Mouse (Mus musculus): ENCODE measurements around the gene Smyd2.

Smyd2 gene

DNA sequence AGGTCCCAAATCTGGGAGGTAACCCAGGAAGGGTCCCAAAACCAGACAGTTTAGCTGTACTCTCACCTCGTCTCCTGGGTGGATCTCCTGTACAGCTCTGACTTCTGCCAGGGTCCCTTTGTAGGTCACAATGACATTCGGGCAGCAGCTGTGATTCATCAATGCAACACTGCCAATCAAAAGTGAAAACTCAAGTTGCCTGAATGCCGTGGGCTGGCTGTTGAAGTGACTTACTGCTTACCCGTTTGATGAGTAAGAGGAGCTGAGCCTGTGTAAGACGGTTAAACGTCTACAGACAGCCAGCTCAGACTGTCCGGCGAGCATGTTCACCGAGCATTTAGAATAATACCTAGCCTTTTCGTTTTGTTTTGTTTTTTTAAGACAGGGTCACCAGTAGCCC lies 33.4 kb downstream of the Smyd2 start:
- Histone ChIP-seq H3K4me3 (replicated peaks; ENCODE audit: low read length) (no peak overlapping the region), H3K4me1 (replicated peaks; ENCODE audit: low read depth, low read length) (peaks cover 72% of the 10 kb centered on the region), H3K27me3 (ENCODE audit: insufficient read depth, low read length) (no peaks in the 10 kb centered on the region), H3K9me3 (ENCODE audit: low read length) (no peaks in the 10 kb centered on the region), H3K36me3 (ENCODE audit: insufficient read depth, low read length) (peaks cover 39% of the 10 kb centered on the region)
- TF ChIP-seq CTCF (conservative IDR thresholded peaks at IDR 0.05; ENCODE audit: low read length) (no peak), POU5F1 (IDR thresholded peaks at IDR 0.05; ENCODE audit: borderline replicate concordance, low read length) (no peak), NANOG (IDR thresholded peaks at IDR 0.05; ENCODE audit: borderline replicate concordance, low read length) (no peak)

DNA sequence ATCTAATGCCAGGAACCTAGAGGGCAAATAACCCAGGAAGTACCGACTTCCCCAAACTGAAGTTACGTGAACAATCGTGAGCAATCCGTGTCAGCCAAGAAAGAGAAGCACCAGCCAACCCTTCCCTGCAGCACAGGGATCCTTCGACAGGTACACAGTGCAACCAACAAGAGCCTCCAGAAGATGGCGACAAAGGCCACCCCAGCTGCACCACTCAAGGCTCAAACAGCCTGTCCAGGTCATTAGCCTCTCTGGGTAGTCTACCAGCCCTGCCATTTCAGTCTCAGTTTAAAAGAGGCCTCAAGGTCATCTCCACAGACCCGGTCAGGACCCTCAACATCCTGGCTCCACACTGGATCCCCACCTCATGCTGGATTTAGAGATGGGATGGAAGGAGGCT lies 34.6 kb downstream of the Smyd2 start:
- H3K27me3 ChIP-seq (ENCODE audit: insufficient read depth, low read length): no peaks in the 10 kb centered on the region
- no peak for TF ChIP-seq POU5F1 (IDR thresholded peaks at IDR 0.05; ENCODE audit: borderline replicate concordance, low read length)
- no peak for TF ChIP-seq NANOG (IDR thresholded peaks at IDR 0.05; ENCODE audit: borderline replicate concordance, low read length)
- peak; percentile 64 for TF ChIP-seq CTCF (conservative IDR thresholded peaks at IDR 0.05; ENCODE audit: low read length)
- H3K36me3 ChIP-seq (ENCODE audit: insufficient read depth, low read length): peaks cover 28% of the 10 kb centered on the region
- H3K4me1 ChIP-seq (replicated peaks; ENCODE audit: low read depth, low read length): peaks cover 84% of the 10 kb centered on the region
- H3K4me3 ChIP-seq (replicated peaks; ENCODE audit: low read length): no peak overlapping the region
- H3K9me3 ChIP-seq (ENCODE audit: low read length): no peaks in the 10 kb centered on the region

DNA sequence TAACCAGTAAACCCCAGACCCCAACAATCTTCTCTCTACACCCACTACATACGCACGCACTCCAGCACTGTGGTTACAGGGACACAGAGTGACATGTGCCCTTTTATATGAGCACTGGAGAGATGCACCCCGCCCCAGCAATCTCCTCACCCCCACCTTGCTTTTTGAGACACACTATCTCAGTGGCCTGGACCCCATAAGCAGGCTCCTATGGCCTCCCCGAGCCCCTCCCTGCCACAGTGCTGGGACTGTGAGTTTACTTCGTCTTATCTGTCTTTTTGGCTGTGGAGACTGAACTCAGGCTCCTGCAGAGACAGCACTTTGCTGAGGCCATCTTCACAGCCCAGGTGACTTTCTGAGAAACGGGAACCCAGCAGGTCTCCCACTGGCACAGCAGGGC lies 36.2 kb downstream of the Smyd2 start:
- Histone ChIP-seq H3K4me3 (replicated peaks; ENCODE audit: low read length) (no peak overlapping the region), H3K27me3 (ENCODE audit: insufficient read depth, low read length) (no peaks in the 10 kb centered on the region), H3K4me1 (replicated peaks; ENCODE audit: low read depth, low read length) (peaks cover 78% of the 10 kb centered on the region), H3K9me3 (ENCODE audit: low read length) (no peaks in the 10 kb centered on the region), H3K36me3 (ENCODE audit: insufficient read depth, low read length) (peaks cover 40% of the 10 kb centered on the region)
- TF ChIP-seq NANOG (IDR thresholded peaks at IDR 0.05; ENCODE audit: borderline replicate concordance, low read length): no peak
- TF ChIP-seq POU5F1 (IDR thresholded peaks at IDR 0.05; ENCODE audit: borderline replicate concordance, low read length): no peak
- no peak for TF ChIP-seq CTCF (conservative IDR thresholded peaks at IDR 0.05; ENCODE audit: low read length)

DNA sequence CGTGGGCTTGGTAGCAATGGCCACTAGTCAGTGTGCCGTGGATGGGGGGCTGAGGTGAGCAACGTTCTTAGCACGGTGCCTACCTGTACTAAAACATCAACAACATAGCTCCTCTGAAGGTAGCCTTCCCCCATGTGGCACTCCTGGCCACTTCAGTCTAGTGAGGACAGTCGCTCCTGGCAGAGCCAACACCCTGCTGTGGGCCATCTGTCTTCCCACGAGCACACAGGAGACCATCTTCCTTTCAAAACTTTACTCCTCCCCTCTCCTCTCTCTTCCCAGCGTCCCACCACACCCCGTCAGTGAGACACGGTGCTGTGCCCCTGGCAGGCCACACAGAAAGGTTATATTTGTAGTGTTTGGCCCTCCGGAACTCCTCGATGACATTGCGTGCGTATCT lies 37.2 kb downstream of the Smyd2 start:
- Histone ChIP-seq H3K4me1 (replicated peaks; ENCODE audit: low read depth, low read length) (peaks cover 78% of the 10 kb centered on the region), H3K36me3 (ENCODE audit: insufficient read depth, low read length) (peaks cover 50% of the 10 kb centered on the region), H3K4me3 (replicated peaks; ENCODE audit: low read length) (no peak overlapping the region), H3K9me3 (ENCODE audit: low read length) (no peaks in the 10 kb centered on the region), H3K27me3 (ENCODE audit: insufficient read depth, low read length) (no peaks in the 10 kb centered on the region)
- TF ChIP-seq CTCF (conservative IDR thresholded peaks at IDR 0.05; ENCODE audit: low read length) (no peak), POU5F1 (IDR thresholded peaks at IDR 0.05; ENCODE audit: borderline replicate concordance, low read length) (no peak), NANOG (IDR thresholded peaks at IDR 0.05; ENCODE audit: borderline replicate concordance, low read length) (no peak)

DNA sequence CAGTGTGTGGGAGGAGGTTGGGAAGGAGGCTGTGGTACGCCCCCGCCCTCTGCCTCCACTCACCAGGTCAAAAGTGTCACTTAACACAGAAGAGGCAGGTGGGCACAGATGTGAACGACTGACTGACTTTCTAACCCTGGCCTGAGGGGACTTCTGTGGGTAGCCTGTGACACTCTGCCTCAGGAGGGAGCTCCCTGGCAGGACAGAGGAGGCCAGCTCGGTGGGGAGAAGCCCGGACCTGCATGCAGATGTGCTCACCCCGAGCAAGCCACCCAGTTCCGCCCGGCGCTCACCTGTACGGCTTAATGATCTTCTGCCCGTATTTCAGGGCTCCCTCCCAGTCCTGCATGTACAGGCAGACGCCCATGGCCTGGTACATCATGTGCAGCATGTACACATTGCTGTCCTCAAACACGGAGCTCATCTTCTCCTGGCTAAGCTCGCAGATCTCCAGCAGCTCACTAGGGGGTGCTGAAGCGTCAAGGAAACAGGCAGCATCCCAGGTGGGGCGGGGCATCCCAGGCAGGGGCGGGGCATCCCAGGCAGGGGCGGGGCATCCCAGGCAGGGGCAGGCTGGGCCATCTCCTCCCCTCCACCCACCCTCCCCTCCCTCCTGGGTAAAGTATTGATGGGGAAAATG lies 38.5 kb downstream of the Smyd2 start:
- H3K27me3 ChIP-seq (ENCODE audit: insufficient read depth, low read length): no peaks in the 10 kb centered on the region
- TF ChIP-seq CTCF (conservative IDR thresholded peaks at IDR 0.05; ENCODE audit: low read length) (peak; percentile 20; the same call in 1 of the 2 replicates), NANOG (IDR thresholded peaks at IDR 0.05; ENCODE audit: borderline replicate concordance, low read length) (no peak), POU5F1 (IDR thresholded peaks at IDR 0.05; ENCODE audit: borderline replicate concordance, low read length) (no peak)
- peaks cover 67% of the 10 kb centered on the region for H3K4me1 ChIP-seq (replicated peaks; ENCODE audit: low read depth, low read length)
- peak overlapping the region; percentile 64 for H3K4me3 ChIP-seq (replicated peaks; ENCODE audit: low read length)
- no peaks in the 10 kb centered on the region for H3K9me3 ChIP-seq (ENCODE audit: low read length)
- peaks cover 61% of the 10 kb centered on the region for H3K36me3 ChIP-seq (ENCODE audit: insufficient read depth, low read length)

DNA sequence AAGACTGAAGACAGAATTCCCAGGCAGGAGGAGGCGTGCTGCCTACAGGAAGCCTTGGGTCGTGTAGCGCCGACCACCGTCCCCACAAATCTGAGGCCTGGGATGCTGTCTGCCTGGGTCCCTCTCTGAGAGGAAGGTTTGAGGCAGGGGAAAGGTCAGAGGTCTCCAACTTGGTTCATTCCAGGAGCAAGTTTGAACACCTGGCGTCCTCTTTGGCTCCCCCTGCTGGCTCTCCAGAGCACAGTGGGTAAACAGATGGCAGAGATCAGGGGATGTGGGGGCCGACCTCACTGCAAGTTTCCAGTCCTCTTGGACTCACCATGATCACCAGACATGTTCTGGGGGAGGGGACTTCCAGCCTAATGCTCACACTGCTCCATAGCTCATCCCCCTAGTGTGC lies 39.3 kb downstream of the Smyd2 start:
- Histone ChIP-seq H3K27me3 (ENCODE audit: insufficient read depth, low read length) (no peaks in the 10 kb centered on the region), H3K36me3 (ENCODE audit: insufficient read depth, low read length) (peaks cover 53% of the 10 kb centered on the region), H3K9me3 (ENCODE audit: low read length) (no peaks in the 10 kb centered on the region), H3K4me3 (replicated peaks; ENCODE audit: low read length) (peak overlapping the region; percentile 64), H3K4me1 (replicated peaks; ENCODE audit: low read depth, low read length) (peaks cover 63% of the 10 kb centered on the region)
- no peak for TF ChIP-seq POU5F1 (IDR thresholded peaks at IDR 0.05; ENCODE audit: borderline replicate concordance, low read length)
- peak; percentile 73 for TF ChIP-seq CTCF (conservative IDR thresholded peaks at IDR 0.05; ENCODE audit: low read length)

DNA sequence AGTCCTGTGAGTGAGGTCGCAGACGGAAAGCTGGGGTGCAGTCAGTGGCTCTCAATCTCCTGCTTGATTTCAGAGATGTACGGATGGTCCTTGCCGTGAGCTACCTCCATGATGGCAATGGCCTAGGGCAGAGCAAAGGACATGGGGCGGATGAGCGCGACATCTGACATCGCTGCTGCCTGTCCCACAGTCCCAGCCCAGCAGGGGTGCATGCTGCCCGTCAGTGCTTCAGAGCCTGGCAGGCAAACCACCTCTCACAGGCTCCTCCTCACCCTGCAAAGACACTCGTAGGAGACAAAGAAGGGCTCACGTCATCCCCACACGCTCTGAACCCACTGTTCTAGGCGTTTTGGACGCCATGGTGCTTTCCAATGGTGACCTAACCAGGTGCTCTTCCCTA lies 41.4 kb downstream of the Smyd2 start:
- peaks cover 51% of the 10 kb centered on the region for H3K36me3 ChIP-seq (ENCODE audit: insufficient read depth, low read length)
- no peak for TF ChIP-seq NANOG (IDR thresholded peaks at IDR 0.05; ENCODE audit: borderline replicate concordance, low read length)
- no peak for TF ChIP-seq POU5F1 (IDR thresholded peaks at IDR 0.05; ENCODE audit: borderline replicate concordance, low read length)
- no peak for TF ChIP-seq CTCF (conservative IDR thresholded peaks at IDR 0.05; ENCODE audit: low read length)
- H3K4me3 ChIP-seq (replicated peaks; ENCODE audit: low read length): no peak overlapping the region
- H3K4me1 ChIP-seq (replicated peaks; ENCODE audit: low read depth, low read length): peaks cover 50% of the 10 kb centered on the region
- no peaks in the 10 kb centered on the region for H3K27me3 ChIP-seq (ENCODE audit: insufficient read depth, low read length)
- H3K9me3 ChIP-seq (ENCODE audit: low read length): no peaks in the 10 kb centered on the region

DNA sequence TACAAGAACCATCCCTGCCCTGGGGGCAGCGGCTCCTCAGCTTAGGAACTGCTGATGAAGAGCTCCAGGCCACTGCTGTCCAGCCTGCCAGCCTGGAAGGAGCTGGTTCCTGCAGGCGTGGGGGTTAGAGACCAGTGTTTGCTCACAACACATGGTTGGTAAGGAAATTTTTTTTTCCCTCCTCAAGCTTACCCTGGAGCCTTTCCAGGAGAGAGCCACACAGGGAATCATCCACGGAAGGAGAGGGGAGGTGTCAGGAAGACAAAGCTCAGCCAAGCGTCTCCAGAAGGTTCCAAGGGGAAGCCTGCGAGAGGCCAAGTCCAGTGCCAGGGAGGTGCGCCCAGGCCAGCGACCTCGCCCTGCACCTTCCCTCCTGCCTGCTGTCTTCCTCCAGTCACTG lies 42.2 kb downstream of the Smyd2 start:
- H3K4me1 ChIP-seq (replicated peaks; ENCODE audit: low read depth, low read length): peaks cover 50% of the 10 kb centered on the region
- H3K27me3 ChIP-seq (ENCODE audit: insufficient read depth, low read length): no peaks in the 10 kb centered on the region
- H3K9me3 ChIP-seq (ENCODE audit: low read length): no peaks in the 10 kb centered on the region
- H3K4me3 ChIP-seq (replicated peaks; ENCODE audit: low read length): no peak overlapping the region
- peaks cover 47% of the 10 kb centered on the region for H3K36me3 ChIP-seq (ENCODE audit: insufficient read depth, low read length)
- TF ChIP-seq NANOG (IDR thresholded peaks at IDR 0.05; ENCODE audit: borderline replicate concordance, low read length) (no peak), POU5F1 (IDR thresholded peaks at IDR 0.05; ENCODE audit: borderline replicate concordance, low read length) (no peak), CTCF (conservative IDR thresholded peaks at IDR 0.05; ENCODE audit: low read length) (no peak)

DNA sequence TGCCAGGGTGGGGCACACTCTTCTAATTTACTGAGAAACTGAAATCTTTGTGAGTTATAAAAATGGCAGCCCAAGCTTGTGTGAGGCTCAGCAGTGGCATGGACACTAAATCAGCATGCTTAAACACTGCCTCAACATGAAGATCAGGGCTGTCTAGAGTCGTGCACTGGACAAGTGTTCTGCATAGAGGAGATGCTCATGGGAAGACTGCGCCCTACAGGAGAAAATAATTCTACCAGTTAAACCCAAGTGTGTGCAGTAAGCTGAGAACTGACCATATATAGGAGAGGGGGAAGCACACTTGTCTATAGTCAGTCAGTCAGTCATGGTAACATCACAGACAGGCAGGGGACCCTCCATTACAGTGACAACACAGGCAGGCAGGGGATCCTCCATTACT lies 43.0 kb downstream of the Smyd2 start:
- Histone ChIP-seq H3K9me3 (ENCODE audit: low read length) (no peaks in the 10 kb centered on the region), H3K36me3 (ENCODE audit: insufficient read depth, low read length) (peaks cover 47% of the 10 kb centered on the region)
- TF ChIP-seq POU5F1 (IDR thresholded peaks at IDR 0.05; ENCODE audit: borderline replicate concordance, low read length) (no peak), NANOG (IDR thresholded peaks at IDR 0.05; ENCODE audit: borderline replicate concordance, low read length) (no peak)

More for the DNA sequence above, 43.0 kb downstream of the Smyd2 start:
- peaks cover 44% of the 10 kb centered on the region for H3K4me1 ChIP-seq (replicated peaks; ENCODE audit: low read depth, low read length)
- no peak overlapping the region for H3K4me3 ChIP-seq (replicated peaks; ENCODE audit: low read length)
- peaks cover 7% of the 10 kb centered on the region; the same call in 1 of the 2 replicates for H3K27me3 ChIP-seq (ENCODE audit: insufficient read depth, low read length)
